ENCODE assay signal across 8 mouse cellular contexts in genomic region chr15:102516728-102517404, GRCm38 (mm10). TPM values are rescaled to one million over a fixed set of nuclear protein-coding genes. Genes with fewer than 3 reads are reported as not detected.
DNase-seq lines count a peak whose midpoint lies in the region; ATAC-seq and TF ChIP-seq lines count a peak whose summit lies in the region.

TSS of gene Map3k12 (minus strand) at chr15:102517064.

- peak within 1 kb of the TSS; percentile 96 for H3K4me2 ChIP-seq in forebrain, embryonic 16.5 days (ENCODE audit: low read length)

- peaks cover 20% of the 10 kb centered on the region for H3K27me3 ChIP-seq in G1E (ENCODE audit: insufficient read depth, low read length)
- no peaks in the 10 kb centered on the region for H3K27me3 ChIP-seq in forebrain, embryonic 16.5 days (replicated peaks; ENCODE audit: control insufficient read depth, insufficient read depth, low read length)

- TF ChIP-seq CTCF in G1E (IDR thresholded peaks at IDR 0.05; ENCODE audit: low read depth, low read length) = no peak

- intact Hi-C loops in heart, postnatal 14 days (cut with DNase I) = no loop called here

- peak within 1 kb of the TSS; percentile 100 for H3K27ac ChIP-seq in forebrain, embryonic 16.5 days (ENCODE audit: low read length)

- DNase-seq in G1E (ENCODE audit: low spot score) = peak; percentile 44
- DNase-seq in cerebellum, adult 11-12 months = peak; percentile 90
- DNase-seq in heart, postnatal 14 days = peak; percentile 78
- peak; percentile 75 to 85 for DNase-seq in layer of hippocampus, adult 18-20 months (ENCODE audit: low spot score in 2 of 2)
- peak; percentile 67 to 73 for DNase-seq in lung, adult 18-20 months
- DNase-seq in ovary, postnatal 10 days (ENCODE audit: low spot score) = peak; percentile 66
- DNase-seq in thymus, postnatal 0 days (ENCODE audit: low spot score) = peak; percentile 62

- ATAC-seq in G1E (ENCODE audit: extremely low read depth, insufficient number of reproducible peaks, low FRiP score, poor library complexity, severe bottlenecking) = no peak
- ATAC-seq in forebrain, embryonic 16.5 days = peak; percentile 14

- H3K9ac ChIP-seq in forebrain, embryonic 16.5 days (replicated peaks; ENCODE audit: low read depth, low read length) = peak within 1 kb of the TSS; percentile 90

- under 1% methylated on average over 43 of the region's 43 CpGs for WGBS in forebrain, embryonic 16.5 days

- peaks cover 23% of the 10 kb centered on the region for H3K36me3 ChIP-seq in G1E (replicated peaks)
- H3K36me3 ChIP-seq in forebrain, embryonic 16.5 days (ENCODE audit: control insufficient read depth, insufficient read depth) = no peaks in the 10 kb centered on the region

- H3K9me3 ChIP-seq in G1E (replicated peaks) = no peaks in the 10 kb centered on the region
- H3K9me3 ChIP-seq in forebrain, embryonic 16.5 days (ENCODE audit: control insufficient read depth, low read length) = no peaks in the 10 kb centered on the region

- peak within 1 kb of the TSS; percentile 79 for H3K4me3 ChIP-seq in G1E (ENCODE audit: low read depth, low read length)
- H3K4me3 ChIP-seq in forebrain, embryonic 16.5 days (replicated peaks; ENCODE audit: low read length) = peak within 1 kb of the TSS; percentile 73

- peaks cover 53% of the 10 kb centered on the region for H3K4me1 ChIP-seq in G1E (ENCODE audit: insufficient read depth, low read depth, low read length)
- H3K4me1 ChIP-seq in forebrain, embryonic 16.5 days (replicated peaks; ENCODE audit: control insufficient read depth, insufficient read depth, low read length) = peaks cover 53% of the 10 kb centered on the region

RNA-seq across cellular contexts. Expression of gene Map3k12, which starts in this region (rescaled TPM):
- total RNA-seq in G1E (2014; fragmentation: Nextera tagmentation) = 0.75 and 1.4 TPM in 2 replicates
- total RNA-seq in G1E (2017) = 1.9 TPM in 2 replicates
- polyA plus RNA-seq in G1E (2012) = 0.60 and 0.72 TPM in 2 replicates
- 58.7 and 69.5 TPM in 2 replicates for polyA plus RNA-seq in forebrain, embryonic 16.5 days (2015; fragmentation: Nextera tagmentation; extraction: Ambion mirVana)
- total RNA-seq in heart, postnatal 14 days (2021) = 1 to 10 TPM; 4.7 to 4.8 TPM
- total RNA-seq in layer of hippocampus, adult 18-20 months (2021) = 10 to 100 TPM; 88.1 to 90.2 TPM
- 4.1 and 4.2 TPM in 2 replicates for polyA plus RNA-seq in thymus, postnatal 0 days (2015; fragmentation: Nextera tagmentation; extraction: Ambion mirVana)

Comparison
In these comparisons a context has a peak if more than half of its experiments do, and no peak if none do; other contexts are left out.
1. RNA of gene Map3k12 (total RNA-seq): 88.1 to 90.2 TPM in layer of hippocampus, adult 18-20 months; 4.7 to 4.8 TPM in heart, postnatal 14 days and 0.75 to 1.9 TPM in G1E; every median in the first group is over 10 times any median in the second.
2. RNA of gene Map3k12 (polyA plus RNA-seq): 58.7 to 69.5 TPM in forebrain, embryonic 16.5 days; 4.1 to 4.2 TPM in thymus, postnatal 0 days and 0.60 to 0.72 TPM in G1E; every median in the first group is over 10 times any median in the second.
3. Peak in every context shown above with its lines, with median percentiles within 50 percentile points of each other: DNase-seq.